Mouse (Mus musculus) lung, postnatal 0 days (tissue): ENCODE data around the gene Notum. TPM values are rescaled to one million over a fixed set of nuclear protein-coding genes. Genes with fewer than 3 reads are reported as not detected.

Experiments used
- ATAC-seq: fragments of 200-750 bp; cut with Nextera tagmentation; 2 replicates; pipeline ENCODE4 v1.8.0; 2017; ENCODE audit warnings: moderate library complexity
- DNase-seq: peaks from one replicate; pipeline ENCODE4 v3.0.0-alpha.2; 2016; ENCODE audit warnings: low spot score
- H3K27ac ChIP-seq: fragments of 300-500 bp; sonication (generic); 2 replicates; pipeline ENCODE4 v1.5.1; 2014; ENCODE audit warnings: antibody characterized with exemption, mild to moderate bottlenecking, low read length, mixed read lengths
- H3K27me3 ChIP-seq: fragments of 300-500 bp; sonication (generic); replicated peaks from 2 replicates; pipeline ENCODE4 v1.6.1; 2014; ENCODE audit warnings: low read length, mixed read lengths; ENCODE audit not compliant: insufficient read depth
- H3K36me3 ChIP-seq: fragments of 300-500 bp; sonication (generic); 2 replicates; pipeline ENCODE4 v1.6.1; 2014; ENCODE audit warnings: low read length, mixed read lengths; ENCODE audit not compliant: insufficient read depth
- H3K4me1 ChIP-seq: fragments of 300-500 bp; sonication (generic); 2 replicates; pipeline ENCODE4 v1.6.1; 2014; ENCODE audit warnings: antibody characterized with exemption, low read depth, low read length, mixed read lengths; ENCODE audit not compliant: insufficient read depth
- H3K4me2 ChIP-seq: fragments of 300-500 bp; sonication (generic); replicated peaks from 2 replicates; pipeline ENCODE4 v1.6.1; 2014; ENCODE audit warnings: low read depth, mild to moderate bottlenecking, low read length, moderate library complexity, mixed read lengths
- H3K4me3 ChIP-seq: fragments of 300-500 bp; sonication (generic); 2 replicates; pipeline ENCODE4 v1.5.1; 2014; ENCODE audit warnings: low read depth, low read length
- H3K9ac ChIP-seq: fragments of 300-500 bp; sonication (generic); replicated peaks from 2 replicates; pipeline ENCODE4 v1.6.1; 2014; ENCODE audit warnings: low read depth, mild to moderate bottlenecking
- H3K9me3 ChIP-seq: fragments of 300-500 bp; sonication (generic); 2 replicates; pipeline ENCODE4 v1.6.1; 2016; ENCODE audit warnings: low read length, mixed read lengths
- CTCF ChIP-seq: IDR thresholded peaks from 2 replicates; pipeline ENCODE4 v1.5.1; 2016; ENCODE audit warnings: antibody characterized with exemption, mild to moderate bottlenecking
- EP300 ChIP-seq: IDR thresholded peaks from 2 replicates; pipeline ENCODE4 v1.6.1; 2016; ENCODE audit warnings: antibody characterized with exemption, mild to moderate bottlenecking, control low read depth
- WGBS: fragments of 180-500 bp; shearing (Covaris S2); extraction: QIAGEN DNeasy Blood & Tissue Kit; methylation state at CpG from one replicate; pipeline ENCODE4 v1.1.7; 2014; 5-methylcytosine and 5-hydroxymethylcytosine counted together
- polyA plus RNA-seq: library from polyadenylated mRNA; unstranded; fragments of >200 nt; fragmentation: Nextera tagmentation; extraction: Ambion mirVana; gene quantifications from 2 replicates; pipeline ENCODE4 v1.2.1, GENCODE M21; 2015

The Notum gene
- polyA plus RNA-seq, result 8.5 and 10.2 TPM in 2 replicates

- Histone ChIP-seq H3K9me3 (no peaks in the 10 kb centered on the region), H3K27me3 (peaks cover 41% of the 10 kb centered on the region), H3K4me1 (peaks cover 7% of the 10 kb centered on the region), H3K36me3 (no peaks in the 10 kb centered on the region), H3K4me2 (peak within 1 kb of the TSS; percentile 79), H3K27ac (no peak within 1 kb of the TSS), H3K9ac (no peak within 1 kb of the TSS), H3K4me3 (peak within 1 kb of the TSS; percentile 45)
- ATAC-seq (peak; percentile 1; the same call in 1 of the 2 replicates), DNase-seq (no peak)
- no peak for TF ChIP-seq EP300
- no peak for TF ChIP-seq CTCF
- WGBS, result 4% methylated on average over 35 of the region's 35 CpGs
Measured at GRCm38 (mm10) chr11:120661076-120661460, at the start of gene Notum. Gene Notum, minus strand, starts transcription at chr11:120661175.

GRCm38 (mm10) chr11:120710672-120711071 is 49.7 kb upstream of the Notum start:
- ATAC-seq, result no peak
- Histone ChIP-seq H3K9ac (no peak overlapping the region), H3K4me2 (no peak overlapping the region), H3K27ac (no peak overlapping the region), H3K9me3 (no peaks in the 10 kb centered on the region), H3K27me3 (no peaks in the 10 kb centered on the region), H3K36me3 (peaks cover 2% of the 10 kb centered on the region; the same call in 1 of the 2 replicates), H3K4me3 (no peak overlapping the region), H3K4me1 (peaks cover 9% of the 10 kb centered on the region; the same call in 1 of the 2 replicates)
- TF ChIP-seq EP300 (no peak), CTCF (no peak)
- DNase-seq, result no peak
- 66% methylated on average over 5 of the region's 5 CpGs for WGBS

GRCm38 (mm10) chr11:120709551-120709950 is 48.6 kb upstream of the Notum start:
- ATAC-seq, result no peak
- peaks cover 9% of the 10 kb centered on the region; the same call in 1 of the 2 replicates for H3K4me1 ChIP-seq
- H3K27me3 ChIP-seq, result no peaks in the 10 kb centered on the region

GRCm38 (mm10) chr11:120707969-120708368 is 47.0 kb upstream of the Notum start:
- WGBS, result 49% methylated on average over 5 of the region's 5 CpGs
- no peak for TF ChIP-seq EP300
- no peak for TF ChIP-seq CTCF

More at GRCm38 (mm10) chr11:120709551-120709950, 48.6 kb upstream of the Notum start:
- WGBS, result 50% methylated on average over 2 of the region's 2 CpGs
- peaks cover 2% of the 10 kb centered on the region; the same call in 1 of the 2 replicates for H3K36me3 ChIP-seq
- DNase-seq, result no peak
- H3K4me3 ChIP-seq, result no peak overlapping the region
- H3K27ac ChIP-seq, result no peak overlapping the region
- no peaks in the 10 kb centered on the region for H3K9me3 ChIP-seq
- no peak overlapping the region for H3K4me2 ChIP-seq
- no peak overlapping the region for H3K9ac ChIP-seq
- TF ChIP-seq CTCF, result no peak

DNA sequence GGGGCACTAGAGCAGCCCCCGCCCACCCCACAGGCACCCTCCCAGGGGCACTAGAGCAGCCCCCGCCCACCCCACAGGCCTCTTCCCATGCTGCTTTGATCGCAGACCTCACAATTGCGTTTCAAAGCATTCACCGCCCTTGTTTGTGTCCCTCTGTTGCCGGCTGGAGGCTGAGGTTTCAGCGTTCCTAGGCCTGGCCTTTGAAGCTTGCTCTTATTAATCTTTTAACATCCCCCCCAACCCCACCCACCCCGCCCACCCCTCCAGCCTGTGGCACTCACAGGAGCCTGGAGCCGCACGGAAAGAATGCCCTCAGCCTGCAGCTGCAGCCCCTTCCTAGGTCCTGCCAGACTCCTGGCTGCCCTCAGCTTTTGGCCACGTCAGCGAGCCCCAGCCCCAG is 46.2 kb upstream of the Notum start:
- H3K9ac ChIP-seq, result no peak overlapping the region
- WGBS, result 21% methylated on average over 12 of the region's 12 CpGs

More at GRCm38 (mm10) chr11:120707969-120708368, 47.0 kb upstream of the Notum start:
- Histone ChIP-seq H3K4me1 (peaks cover 3% of the 10 kb centered on the region; the same call in 1 of the 2 replicates), H3K4me3 (no peak overlapping the region), H3K27ac (no peak overlapping the region), H3K27me3 (no peaks in the 10 kb centered on the region), H3K36me3 (peaks cover 5% of the 10 kb centered on the region; the same call in 1 of the 2 replicates), H3K9me3 (no peaks in the 10 kb centered on the region), H3K4me2 (no peak overlapping the region), H3K9ac (no peak overlapping the region)
- DNase-seq (no peak), ATAC-seq (no peak)

DNA sequence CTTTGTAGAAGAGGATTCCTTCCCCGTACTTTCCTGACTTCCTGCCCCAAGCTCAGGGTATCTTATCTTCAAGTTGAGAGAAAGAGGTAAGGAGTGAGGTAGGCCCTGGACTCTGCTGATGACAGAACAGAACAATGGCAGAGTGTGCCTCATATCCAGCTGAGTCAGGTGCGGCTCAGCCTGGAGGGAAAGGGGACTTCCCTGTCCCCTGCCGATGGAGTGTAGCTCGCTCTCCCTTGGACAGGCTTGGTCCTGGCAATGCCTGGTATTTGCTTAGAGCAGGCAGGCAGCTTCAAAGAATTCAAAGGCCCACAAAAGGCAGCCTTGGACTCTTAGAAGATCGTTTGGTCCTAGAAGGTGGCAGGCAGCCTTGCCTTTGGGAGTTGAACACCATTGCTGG is 45.1 kb upstream of the Notum start:
- H3K4me3 ChIP-seq, result no peak overlapping the region
- H3K36me3 ChIP-seq, result peaks cover 9% of the 10 kb centered on the region; the same call in 1 of the 2 replicates
- DNase-seq (no peak), ATAC-seq (no peak)
- TF ChIP-seq EP300, result no peak
- TF ChIP-seq CTCF, result no peak
- 51% methylated on average over 5 of the region's 5 CpGs for WGBS
- H3K27ac ChIP-seq, result no peak overlapping the region
- no peaks in the 10 kb centered on the region for H3K4me1 ChIP-seq
- H3K4me2 ChIP-seq, result no peak overlapping the region
- H3K27me3 ChIP-seq, result no peaks in the 10 kb centered on the region
- no peak overlapping the region for H3K9ac ChIP-seq
- no peaks in the 10 kb centered on the region for H3K9me3 ChIP-seq

More for the DNA sequence above, 46.2 kb upstream of the Notum start:
- DNase-seq, result no peak
- TF ChIP-seq EP300, result no peak
- TF ChIP-seq CTCF, result no peak
- Histone ChIP-seq H3K4me2 (no peak overlapping the region), H3K36me3 (peaks cover 9% of the 10 kb centered on the region; the same call in 1 of the 2 replicates), H3K27ac (no peak overlapping the region), H3K4me1 (no peaks in the 10 kb centered on the region), H3K4me3 (no peak overlapping the region), H3K27me3 (no peaks in the 10 kb centered on the region), H3K9me3 (no peaks in the 10 kb centered on the region)
- no peak for ATAC-seq
